Mouse (Mus musculus) E14TG2a.4 (cell line): Measurements from ENCODE around the gene Neurog3.

Experiments
- CTCF ChIP-seq: conservative IDR thresholded peaks from 2 replicates; pipeline ENCODE4 v1.5.1; 2014; ENCODE audit warnings: low read length
- NANOG ChIP-seq: IDR thresholded peaks from 2 replicates; pipeline ENCODE4 v1.6.1; 2014; ENCODE audit warnings: borderline replicate concordance, low read length, mixed read lengths

DNA sequence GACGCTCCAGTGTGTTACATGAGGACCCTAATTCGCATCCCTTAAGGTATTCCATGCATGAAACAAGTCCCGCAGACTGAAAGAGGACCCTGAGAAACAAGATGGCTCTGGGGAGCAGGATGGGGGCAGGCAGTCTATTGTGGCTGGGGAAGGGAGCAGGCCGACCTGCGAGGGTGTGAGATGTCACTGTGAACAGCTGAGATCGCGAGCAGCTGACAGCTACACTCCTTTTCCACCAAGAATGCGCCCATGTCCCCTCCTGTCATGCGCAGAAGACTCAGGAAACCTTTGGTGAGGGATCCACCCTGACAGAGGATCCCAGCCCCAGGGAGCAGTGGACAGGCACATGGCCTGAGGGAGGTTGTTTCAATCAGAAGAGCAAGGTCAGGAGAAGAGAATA lies 25.8 kb upstream of the Neurog3 start:
- no peak for TF ChIP-seq CTCF
- no peak for TF ChIP-seq NANOG
